Mouse (Mus musculus) ES-E14 (cell line): ENCODE measurements around the gene Mpp4.

ENCODE experiments used
- MAFK ChIP-seq: IDR thresholded peaks from 2 replicates; pipeline ENCODE4 v1.6.1; 2014; ENCODE audit warnings: mild to moderate bottlenecking, low read depth, low read length, inconsistent platforms; ENCODE audit not compliant: insufficient read depth
- ZC3H11A ChIP-seq: IDR thresholded peaks from 2 replicates; pipeline ENCODE4 v1.6.1; 2012; ENCODE audit warnings: low read depth, mild to moderate bottlenecking, inconsistent platforms, low read length, borderline replicate concordance
- ZNF384 ChIP-seq: IDR thresholded peaks from 2 replicates; pipeline ENCODE4 v1.6.1; 2012; ENCODE audit warnings: low read depth, low read length, inconsistent platforms

DNA sequence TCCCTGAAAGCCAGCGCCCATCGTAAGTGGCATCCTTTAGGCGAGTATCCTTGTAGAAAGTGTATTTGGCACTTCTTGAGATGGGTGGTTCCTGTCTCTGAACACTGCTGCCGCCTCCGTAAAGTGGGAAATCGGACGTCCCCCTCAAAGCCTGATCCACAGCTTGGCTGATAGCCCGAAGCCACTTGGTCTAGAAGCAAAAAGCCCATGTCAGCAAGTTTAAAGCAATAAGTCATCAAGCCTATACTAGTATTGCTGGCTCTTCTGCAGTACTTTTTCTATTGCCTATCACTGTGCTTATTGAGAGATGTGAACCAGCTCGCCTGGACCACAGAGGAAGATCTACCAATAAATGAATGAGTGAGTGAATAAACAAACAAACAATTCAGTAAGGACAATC is 22.2 kb upstream of the Mpp4 start:
- TF ChIP-seq ZNF384 (no peak), MAFK (no peak), ZC3H11A (no peak)
